Mouse (Mus musculus) kidney, postnatal 25 days (tissue): ENCODE results near the gene Mfsd4b2.
A peak's percentile ranks its signal among the peaks of the same experiment; 100 is the strongest.
"Not testable (repeated sequence)": the region's sequence is repeated elsewhere in the genome, so short reads cannot be mapped to it uniquely, and the experiment has no call there.

ENCODE experiments used
- DNase-seq, 2 experiments: peaks; one replicate each; pipeline ENCODE4 v3.0.0; 2021; ENCODE audit warnings: mixed read lengths in 2 of 2

The Mfsd4b2 gene

DNA sequence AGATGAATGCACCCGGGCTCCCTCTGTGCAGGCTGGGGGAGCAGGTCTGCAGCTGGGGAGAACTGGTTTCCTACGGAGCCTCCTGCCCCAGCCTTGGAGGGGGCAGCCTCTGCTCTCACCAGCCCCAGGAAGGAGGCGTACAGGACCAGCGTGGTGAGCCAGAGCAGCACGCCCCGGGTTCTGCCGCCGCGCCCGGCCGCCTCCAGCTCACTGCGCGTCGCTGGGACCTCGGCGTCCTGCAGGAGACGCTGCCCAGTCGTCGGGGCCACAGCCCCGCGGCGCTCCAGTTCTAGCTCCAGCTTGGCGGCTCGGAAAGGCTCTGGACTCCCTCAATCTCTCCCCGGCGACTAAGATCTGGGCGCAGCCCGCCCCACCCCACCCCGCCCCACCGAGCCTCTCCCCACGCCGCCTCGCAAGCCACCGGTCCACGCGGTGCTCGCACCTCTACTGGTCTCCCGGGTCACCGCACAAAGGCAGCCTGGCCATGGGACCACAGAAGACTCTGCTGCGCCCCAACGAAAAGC is at the start of gene Mfsd4b2:
Gene Mfsd4b2, minus strand, starts transcription at position 308 of the 524 bp plus-strand sequence.
- peak in 1 of 2 experiments; percentile 23 for DNase-seq

DNA sequence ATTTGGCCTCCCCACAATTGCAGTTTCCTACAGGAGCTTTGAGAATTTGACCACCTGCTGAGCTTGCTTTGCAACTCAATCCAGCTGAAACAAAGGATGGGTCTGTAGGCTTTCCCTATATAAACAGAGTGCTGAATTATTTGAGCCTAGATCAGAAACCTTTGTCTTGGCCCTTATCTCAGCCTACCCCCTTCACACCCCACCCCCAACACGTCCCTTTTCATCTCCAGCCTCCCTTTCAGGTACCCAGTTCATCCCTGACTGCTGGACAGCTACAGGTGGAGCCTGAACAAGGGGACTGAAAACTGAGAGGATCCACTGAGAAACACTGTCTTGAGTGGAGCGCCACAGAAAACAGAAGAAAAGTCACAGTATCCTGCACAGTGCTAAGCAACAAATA is 49.0 kb upstream of the Mfsd4b2 start:
- DNase-seq = no peak

DNA sequence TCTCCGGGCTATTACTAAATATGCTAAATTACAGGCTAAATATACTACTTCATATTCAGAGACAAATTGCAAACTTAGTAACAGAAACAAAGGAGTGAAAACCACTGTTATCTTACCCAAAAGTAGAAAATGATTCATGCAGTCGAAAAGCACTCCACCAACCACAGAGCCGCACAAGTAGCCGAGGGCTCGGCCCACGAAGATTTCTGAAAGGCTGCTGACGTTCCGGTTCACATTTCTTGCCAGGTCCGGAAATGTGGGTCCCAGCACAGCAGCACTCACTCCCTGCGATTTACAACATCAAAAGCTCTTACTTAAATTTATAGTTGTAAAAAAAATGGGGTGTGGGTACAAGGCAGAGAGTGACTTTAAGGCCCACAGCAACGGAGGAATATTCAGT is 48.3 kb upstream of the Mfsd4b2 start:
- DNase-seq = no peak

DNA sequence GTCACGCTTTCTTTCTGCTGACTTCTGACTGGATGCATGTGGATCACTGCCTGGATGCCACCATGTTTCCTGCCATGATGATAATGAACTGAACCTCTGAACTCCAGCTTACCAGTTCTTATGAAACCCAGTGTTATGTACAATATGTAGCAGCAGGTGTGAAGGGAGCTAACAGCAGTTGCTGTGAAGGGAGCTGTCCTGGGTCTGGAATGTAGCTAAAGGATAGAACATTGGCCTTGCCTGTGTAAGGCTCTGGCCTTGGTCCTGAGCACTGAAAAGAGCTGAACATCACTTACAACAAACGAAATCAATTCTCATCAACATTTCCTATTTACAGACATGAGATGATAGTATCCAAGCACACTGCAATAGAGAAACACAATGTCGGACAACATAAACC is 40.8 kb upstream of the Mfsd4b2 start:
- no peak for DNase-seq

DNA sequence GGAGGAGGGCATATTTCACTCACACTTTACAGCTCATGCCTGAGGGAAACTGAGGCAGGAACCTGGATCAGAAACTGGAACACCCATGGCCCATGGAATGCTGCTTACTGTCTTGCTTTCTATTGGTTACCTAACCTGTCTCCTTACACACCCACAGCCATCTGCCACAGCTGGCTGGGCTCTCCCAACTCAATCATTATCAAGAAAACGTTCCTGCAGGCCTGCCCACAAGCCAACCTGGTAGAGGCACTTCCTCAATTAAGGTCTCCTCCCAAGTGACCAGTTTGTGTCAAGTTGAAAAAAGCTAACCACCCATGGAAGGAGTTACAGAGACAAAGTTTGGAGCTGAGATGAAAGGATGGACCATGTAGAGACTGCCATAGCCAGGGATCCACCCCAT is 35.2 kb upstream of the Mfsd4b2 start:
- no peak for DNase-seq

DNA sequence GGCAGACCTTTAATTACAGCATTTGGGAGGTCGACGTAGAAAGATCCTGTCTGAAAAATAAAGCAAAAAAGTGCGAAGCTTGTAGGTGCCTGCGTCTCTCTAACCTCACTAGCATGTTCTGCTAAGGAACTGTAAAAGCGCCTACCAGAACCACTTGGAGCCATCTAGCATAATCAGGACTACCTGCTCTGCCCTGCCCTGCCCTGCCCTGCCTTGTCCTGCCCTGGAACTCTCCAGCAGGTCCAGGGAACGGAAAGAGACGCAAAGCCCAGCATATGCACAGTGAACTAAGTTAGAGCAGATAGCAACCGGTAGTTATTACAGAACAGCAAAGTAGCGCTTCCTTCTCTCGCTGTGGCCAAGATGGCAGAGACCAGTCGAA is 33.7 kb upstream of the Mfsd4b2 start:
- no peak for DNase-seq

DNA sequence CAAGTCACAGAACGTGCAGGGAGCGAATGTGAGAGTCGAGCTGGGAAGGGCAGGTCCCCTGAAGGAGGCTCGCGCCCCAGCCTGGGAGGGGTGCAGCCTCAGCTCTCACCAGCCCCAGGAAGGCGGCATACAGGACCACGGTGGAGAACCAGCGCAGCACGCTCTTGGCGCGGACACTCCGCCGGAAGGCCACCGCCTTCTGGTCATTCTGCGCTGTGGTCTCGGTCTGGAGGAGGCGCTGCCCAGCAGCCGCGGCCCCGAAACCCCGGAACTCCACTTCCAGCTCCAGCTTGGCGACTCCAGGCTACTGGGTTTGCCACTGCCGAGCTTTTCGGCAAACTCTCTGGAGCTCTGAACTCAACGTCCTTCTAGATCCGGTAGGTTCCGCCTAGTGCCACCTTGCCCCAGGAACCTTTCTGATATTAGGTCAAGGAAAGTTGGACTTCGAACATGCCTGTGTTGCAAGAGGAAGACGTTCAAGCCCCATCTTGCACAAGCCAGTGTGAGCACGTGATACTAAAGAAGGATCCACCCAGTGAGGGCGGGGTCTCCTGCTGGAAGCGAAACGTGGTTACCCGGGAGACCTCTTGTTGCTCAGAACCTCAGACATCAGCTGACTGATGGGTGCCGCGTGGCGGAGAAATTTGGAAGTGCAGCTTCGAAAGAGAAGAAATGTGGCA is 33.2 kb upstream of the Mfsd4b2 start, which contains the start of gene Mfsd4b3:
Gene Mfsd4b3, minus strand, starts transcription at position 393 of the 680 bp plus-strand sequence.
- peak; percentile 99 for DNase-seq

DNA sequence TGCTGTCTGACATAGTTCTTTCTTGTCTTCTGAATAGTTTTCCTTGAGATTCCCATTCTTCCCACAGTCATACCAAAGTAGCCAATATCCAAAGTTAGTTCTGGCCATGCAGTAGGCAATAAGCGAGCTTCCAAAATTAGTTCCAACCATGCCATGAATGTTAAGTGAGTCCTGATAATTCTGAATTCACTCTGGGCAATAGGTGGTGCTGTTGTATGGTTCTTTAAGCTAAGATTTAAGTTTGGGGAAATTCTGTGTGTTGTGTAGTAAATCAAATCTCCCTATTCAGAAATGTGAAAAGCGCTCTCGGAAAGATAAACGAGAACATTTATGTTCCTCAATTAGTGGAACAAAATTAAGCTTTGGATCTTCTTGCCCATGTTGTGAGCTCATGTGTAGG is 31.5 kb upstream of the Mfsd4b2 start:
- no peak for DNase-seq

DNA sequence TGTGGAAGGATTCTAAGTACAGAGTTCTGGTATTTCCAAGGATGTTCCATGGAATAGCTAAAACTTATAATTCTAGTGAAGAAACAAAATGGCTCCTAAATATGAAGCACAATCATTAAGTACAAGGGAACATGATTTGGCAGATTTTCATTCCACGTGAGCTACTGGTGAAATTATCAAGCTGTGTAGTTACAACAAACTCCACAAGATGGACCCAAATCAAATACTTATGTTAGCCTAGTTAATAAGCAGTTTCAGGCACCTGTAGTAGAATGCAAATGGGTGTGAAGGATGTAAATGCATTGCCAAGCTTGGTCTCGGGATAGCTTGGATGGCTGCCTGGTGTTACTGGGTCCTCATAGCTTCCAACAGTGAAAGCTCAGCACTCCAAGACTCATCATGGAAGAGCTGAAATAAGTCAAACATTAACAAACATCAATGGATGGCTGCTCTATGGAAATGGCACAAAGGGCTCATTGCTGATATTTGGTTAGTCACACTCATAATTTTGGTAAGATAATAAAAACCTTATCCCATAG is 29.7 kb upstream of the Mfsd4b2 start:
- DNase-seq = peak; percentile 66 to 69

DNA sequence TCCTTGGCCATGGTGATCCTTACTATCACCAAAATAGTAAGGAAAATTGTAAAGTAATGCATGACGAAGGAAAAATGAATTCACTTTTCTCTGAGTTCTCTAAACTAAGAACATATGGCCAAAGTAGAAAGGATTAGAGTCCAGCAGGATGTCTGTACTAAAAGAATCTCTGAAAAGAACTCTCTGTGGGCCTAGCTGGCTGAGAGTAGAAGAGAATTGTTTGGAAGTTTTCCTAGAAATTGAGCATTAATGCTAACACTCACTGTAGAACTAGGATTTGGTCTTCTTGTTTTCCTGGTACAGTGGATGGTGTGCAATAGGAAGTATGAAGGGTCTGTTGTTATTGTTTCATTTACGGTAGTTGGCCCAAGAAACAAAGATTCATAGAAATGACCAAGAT is 28.4 kb upstream of the Mfsd4b2 start:
- DNase-seq = no peak

DNA sequence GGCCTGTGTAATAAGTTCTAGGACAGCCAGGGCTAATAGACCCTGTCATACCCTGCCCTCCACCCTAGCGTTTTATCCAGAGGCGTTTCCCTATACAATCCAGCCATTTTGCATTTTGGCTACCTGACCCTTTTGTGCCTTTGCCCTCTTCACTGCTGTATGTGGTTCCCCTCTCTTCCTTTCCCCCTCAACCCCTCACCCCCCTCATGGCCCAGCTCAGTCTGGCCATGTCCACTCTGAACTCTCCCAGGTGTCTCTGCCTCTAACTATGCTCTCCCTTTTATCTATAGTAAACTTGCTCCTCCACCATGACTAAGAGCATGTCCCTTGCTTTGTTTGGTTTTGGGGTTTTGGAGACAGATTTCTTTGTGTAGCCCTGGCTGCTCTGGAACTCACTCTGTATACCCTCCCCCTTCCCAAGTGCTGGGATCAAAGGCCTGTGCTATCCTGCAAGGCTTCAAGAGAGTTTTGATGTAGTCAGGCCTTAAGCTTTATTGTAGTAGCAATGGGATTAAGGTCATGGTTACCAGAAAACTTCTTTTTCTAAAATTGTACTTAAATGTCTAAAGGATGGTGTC is 22.7 kb upstream of the Mfsd4b2 start:
- no peak for DNase-seq

DNA sequence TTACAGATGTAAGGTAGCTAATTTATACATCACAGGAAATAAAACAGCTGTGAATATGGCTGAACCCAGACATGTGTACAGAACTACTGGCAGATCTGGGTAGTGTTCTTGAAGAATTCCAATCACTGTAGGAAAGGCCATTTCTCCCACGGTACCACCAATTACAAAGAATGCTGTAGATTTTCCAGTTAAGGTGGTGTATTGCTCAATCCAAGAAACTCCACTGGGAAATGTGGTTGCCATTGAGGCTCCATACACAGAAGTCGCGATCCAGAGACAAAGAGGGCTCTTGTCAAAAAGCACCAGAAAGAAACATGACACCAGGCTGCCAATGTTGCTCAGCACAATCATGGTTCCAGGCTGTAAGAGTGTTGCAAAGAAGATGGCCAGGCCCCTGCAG is 20.5 kb upstream of the Mfsd4b2 start:
- DNase-seq = not testable (repeated sequence)

DNA sequence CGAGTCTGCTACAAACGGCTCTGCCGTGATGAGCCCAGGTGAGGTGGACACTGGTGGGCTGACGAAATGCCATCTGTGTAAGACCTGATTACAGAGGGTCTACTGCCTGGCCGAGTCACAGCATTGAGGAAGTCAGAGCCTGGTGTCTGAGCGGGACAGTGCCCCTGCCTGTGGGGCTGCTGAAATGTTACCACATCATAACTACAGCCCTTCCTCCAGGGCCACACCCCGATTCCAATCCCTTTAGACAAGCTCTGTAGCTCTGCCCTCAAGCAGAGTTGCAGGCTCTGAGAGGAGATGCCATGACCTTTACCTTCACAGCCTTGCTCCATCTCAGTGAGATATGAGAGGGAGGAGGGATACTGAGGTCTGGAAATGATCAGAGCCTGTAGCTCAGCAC is 9.8 kb upstream of the Mfsd4b2 start:
- no peak for DNase-seq

DNA sequence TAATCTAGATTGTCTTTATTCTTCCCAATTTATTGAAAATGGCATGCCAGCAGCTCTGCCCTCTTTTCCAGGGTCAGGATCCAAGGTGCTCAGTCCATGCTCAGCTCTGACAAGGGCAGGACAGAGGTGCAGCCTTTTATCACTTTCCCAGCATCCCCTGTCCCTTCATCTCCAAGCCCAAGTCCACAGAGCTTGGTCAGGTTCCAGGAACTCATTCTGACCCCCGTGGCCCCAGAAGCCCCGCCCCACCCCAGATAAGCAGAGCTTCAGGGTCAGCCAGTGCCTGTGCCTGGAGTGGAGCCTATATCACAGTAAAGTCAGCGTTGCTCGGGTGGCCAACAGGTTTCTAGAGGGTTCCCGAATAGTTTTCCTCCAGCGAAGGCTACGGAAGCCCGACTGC is 2.2 kb downstream of the Mfsd4b2 start:
- not testable (repeated sequence) for DNase-seq

DNA sequence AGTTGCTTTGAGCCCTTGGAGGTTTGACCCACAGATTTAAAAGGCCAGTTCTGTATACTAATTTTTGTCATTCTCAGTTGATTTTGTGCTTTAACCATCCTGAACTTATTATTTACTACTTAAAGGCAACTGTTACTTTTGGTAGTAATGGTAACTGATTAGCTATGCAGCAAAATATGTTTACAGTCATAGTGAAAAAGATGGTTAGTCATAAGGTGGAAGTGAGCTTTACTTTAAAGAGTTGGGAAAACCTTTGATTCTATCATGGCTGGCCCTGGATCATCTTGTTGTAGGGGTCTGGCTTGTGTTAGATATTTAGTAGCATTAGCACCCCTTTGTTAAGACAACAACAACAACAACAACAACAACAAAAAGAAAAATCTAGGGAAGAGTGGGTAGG is 14.1 kb downstream of the Mfsd4b2 start:
- DNase-seq = no peak

DNA sequence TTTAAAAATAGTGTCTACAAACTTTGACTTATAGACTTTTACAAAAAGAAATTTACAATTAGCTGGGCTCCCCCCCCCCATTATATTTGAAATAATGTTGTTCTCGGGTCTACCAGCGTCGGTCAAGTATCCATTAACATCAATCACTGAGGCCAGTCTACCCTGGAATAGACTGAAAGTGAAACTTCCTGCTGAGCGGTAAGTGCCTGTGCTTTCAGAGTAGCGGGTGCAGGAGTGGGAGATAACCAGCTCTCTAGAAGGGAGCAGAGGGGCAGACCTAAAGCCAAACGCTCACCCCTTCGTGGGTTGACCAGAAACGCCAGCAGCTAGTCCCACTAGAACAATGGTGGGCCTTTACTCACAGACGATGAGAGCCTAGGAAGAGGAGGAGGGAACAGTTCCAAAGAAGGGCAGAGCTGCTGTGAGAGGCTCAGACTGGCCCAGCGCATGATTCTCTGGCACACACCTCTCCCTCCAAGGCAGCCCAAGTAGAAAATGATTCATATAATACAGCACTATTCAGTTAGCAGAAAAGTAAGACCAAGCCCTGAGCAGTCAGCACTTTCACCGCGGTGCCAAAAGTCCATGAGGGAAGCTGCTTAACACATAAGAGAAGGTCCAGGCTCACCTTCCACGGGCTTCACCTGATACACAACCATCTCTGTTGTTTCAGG is 17.8 kb downstream of the Mfsd4b2 start:
- no peak for DNase-seq

DNA sequence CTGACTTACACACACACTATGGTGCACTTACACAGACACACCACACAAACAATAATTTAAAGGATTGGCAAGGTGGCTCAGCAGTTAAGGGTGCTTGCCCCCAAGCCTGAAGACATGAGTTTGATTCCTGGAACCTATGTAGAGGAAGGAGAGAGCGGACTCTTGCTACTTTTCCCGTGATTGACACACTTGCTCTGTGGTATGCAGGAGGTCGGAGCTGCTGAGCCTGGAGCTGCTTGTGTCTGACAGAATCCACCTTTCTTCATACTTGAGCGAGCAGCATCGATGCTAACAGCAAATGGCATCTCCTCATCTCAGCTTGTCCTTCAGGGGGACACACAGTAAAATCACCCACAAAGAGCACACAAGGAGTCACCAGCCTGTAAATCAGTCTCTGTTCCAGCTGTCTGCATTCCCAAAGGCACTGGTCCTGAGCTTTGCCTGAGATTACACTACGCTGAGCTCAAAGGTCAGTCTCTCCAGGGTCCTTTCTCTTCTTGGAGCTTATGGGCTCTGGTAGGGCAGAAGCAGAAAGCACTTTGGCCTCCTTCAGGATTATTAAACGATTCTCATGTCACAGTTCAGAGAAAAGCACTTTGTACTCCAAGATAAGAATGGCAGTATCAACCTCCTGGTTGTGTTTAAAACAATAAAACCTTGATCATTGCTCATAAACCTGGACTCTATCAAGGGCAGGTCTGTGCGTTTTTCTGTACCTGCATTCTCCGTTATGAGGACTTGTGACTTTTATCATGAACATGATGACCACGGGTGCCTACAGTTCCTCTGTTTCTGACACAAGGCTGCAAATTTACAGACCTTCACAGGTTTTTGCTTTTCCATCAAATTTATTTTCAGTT is 19.7 kb downstream of the Mfsd4b2 start:
- peak; percentile 43 to 67 for DNase-seq

DNA sequence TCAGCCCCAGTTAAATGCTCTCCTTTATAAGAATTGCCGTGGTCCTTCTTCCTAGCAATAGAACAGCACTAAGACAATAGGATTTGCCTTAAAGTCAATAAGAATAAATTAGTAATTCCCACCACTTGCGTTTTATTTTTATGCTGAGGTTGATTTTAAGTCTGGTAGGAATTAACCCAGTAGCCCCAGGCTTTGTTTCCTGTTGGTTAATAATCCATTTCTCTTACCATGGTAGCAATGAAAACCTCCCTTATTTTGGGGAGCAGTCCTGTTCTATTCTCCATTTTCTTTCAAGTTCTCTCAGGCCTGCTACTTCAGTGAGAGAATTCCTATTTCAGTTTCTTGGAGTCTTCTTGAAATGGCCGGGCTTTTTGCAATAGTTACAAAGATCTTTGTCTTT is 22.5 kb downstream of the Mfsd4b2 start:
- DNase-seq = no peak

DNA sequence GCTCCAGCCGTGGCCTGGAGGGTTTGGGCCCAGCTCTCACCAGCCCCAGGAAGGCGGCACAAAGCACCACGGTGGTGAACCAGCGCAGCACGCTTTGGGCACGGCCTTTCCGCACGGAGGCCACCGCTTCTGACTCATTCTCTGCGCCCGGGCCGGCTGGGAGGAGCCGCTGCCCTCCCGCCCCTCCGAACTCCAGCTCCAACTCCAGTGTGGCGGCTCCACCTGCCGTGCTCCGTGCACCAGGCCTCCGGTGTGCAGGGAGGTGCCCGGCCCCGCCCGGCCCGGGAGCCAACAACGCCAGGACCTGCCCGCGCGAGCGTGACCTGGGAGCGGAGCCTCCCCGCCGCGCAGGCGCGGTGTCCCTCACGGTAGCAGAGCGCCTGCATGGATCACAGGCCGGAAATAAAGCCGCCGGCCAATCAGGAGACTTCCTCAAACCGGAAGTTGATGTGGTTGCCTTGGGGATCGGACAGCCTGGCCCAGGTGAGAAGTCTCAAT is 27.8 kb downstream of the Mfsd4b2 start, which contains the start of gene Mfsd4b4:
Gene Mfsd4b4, minus strand, starts transcription at position 365 of the 498 bp plus-strand sequence.
- peak; percentile 91 to 97 for DNase-seq

DNA sequence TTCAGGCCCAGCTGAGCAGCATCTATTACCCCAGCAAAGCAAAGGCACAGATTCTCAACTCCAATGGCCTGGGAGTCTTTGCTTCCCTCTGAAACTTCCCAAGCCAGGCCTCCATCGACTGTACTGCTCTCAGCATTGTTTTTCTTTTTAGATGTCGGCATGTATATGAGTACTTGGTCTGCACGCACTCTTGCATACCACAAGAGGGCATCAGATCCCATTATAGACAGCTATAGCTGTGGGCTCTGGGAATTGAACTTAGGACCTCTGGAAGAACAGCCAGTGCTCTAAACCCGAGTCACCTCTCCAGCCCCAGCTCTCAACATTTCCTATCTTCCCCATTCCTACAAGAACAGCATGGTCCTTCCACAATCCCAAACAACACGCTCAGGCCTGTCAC is 30.2 kb downstream of the Mfsd4b2 start:
- DNase-seq = no peak

DNA sequence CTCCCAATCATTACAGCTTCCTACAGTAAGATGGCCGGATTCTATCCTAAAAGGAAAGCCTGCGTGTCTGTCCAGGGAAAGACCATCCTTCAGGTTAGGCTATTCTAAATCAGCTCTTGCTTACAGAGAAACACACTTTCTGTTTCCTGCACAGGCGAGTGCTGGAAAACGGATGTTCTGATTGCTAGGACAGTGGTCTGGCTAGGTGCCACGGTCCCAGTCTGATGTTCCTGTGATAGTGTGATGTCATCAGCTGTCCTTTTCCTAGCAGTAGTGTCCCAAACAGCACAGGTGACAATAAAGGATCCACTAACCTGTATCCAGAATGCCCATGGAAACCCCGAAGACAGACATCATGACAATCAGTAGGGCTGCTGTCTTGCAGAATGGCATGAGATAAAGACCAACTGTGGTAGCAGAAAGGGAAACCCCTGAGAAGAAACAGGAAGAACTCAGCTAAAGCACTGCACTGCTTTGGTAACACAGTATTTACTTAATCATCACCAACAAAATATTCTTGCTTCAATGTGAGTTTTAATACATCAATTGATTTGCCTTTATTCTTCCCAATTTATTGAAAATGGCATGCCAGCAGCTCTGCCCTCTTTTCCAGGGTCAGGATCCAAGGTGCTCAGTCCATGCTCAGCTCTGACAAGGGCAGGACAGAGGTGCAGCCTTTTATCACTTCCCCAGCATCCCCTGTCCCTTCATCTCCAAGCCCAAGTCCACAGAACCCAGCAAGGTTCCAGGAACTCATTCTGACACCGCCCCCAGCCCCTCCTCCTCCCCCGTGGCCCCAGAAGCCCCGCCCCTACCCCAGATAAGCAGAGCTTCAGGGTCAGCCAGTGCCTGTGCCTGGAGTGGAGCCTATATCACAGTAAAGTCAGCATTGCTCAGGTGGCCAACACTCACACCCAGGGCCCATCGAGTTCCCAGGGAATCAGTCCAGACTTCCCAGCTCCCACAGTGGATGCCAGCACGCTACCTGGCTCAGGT is 32.7 kb downstream of the Mfsd4b2 start:
- peak; percentile 44 to 57 for DNase-seq
